Comparison of ENCODE assay signal across 16 mouse cellular contexts in the genomic region with DNA sequence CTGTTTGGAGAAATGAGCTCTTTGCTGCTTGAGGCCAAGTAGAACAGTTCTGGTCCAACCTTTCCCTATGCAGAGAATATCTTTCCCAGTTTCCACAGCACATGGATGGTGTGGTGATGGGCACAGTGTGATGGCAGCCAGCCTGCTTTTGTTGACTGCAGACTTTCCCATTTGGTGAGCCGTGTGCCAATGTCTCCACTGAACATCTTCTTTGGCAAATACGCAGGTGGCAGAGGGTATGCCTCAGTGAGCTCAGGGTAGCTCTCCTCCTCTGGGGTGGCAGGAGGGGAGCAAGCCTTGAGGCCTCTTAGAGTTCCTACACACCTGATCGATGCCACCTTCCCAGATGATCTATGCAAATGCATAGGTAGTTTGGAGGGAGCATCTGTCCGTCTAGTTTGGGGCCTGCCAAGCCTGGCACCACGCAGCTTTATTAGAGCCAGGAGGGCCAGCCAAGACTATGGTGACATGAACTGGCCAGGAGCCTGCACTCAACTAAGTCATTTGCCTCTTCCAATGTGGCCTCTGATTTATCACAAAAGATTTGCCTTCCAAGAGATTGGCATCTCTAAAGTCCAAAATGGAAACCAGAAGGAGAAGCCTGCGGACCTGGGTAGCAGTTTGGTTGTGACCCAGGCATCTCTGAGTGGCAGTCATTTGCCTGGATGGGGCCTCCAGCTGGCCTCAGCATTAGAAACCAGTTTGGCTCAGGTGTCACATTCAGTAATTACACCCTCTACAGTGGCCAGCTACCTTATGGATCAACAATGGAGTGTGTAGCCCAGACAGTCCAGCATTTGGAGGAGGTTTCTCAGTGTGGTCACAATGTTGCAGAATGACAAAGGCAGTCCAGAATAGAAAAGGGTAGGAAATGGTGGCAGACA.
A peak's percentile ranks its signal among the peaks of the same experiment; 100 is the strongest.
DNase-seq lines count a peak whose midpoint lies in the region; ATAC-seq lines count a peak whose summit lies in the region.
"Had no signal": no experiment of that assay in that cellular context is flagged by ENCODE, and none has a peak within 500 bp of the region (broad histone marks: within the 10 kb centered on the region; RNA-seq: fewer than 3 reads in every experiment).

No protein-coding gene starts in this region.

- H3K4me3 ChIP-seq in hindbrain, embryonic 16.5 days (ENCODE audit: low read length), result no peak overlapping the region
- H3K4me3 ChIP-seq in hindbrain, embryonic 11.5 days (ENCODE audit: low read depth, low read length), result no peak overlapping the region
- H3K4me3 ChIP-seq: embryonic facial prominence, embryonic 12.5 days; heart, embryonic 15.5 days; midbrain, embryonic 12.5 days; neural tube, embryonic 12.5 days had no signal

- no peaks in the 10 kb centered on the region; the same call in 1 of the 2 replicates for H3K4me1 ChIP-seq in hindbrain, embryonic 16.5 days (ENCODE audit: control insufficient read depth, insufficient read depth, low read depth, low read length)
- no peaks in the 10 kb centered on the region for H3K4me1 ChIP-seq in hindbrain, embryonic 11.5 days (replicated peaks; ENCODE audit: control insufficient read depth, insufficient read depth, low read length)
- H3K4me1 ChIP-seq: embryonic facial prominence, embryonic 12.5 days; heart, embryonic 15.5 days; midbrain, embryonic 12.5 days; neural tube, embryonic 12.5 days had no signal

- H3K9ac ChIP-seq in hindbrain, embryonic 16.5 days (ENCODE audit: low read depth, low read length), result no peak overlapping the region
- no peak overlapping the region for H3K9ac ChIP-seq in hindbrain, embryonic 11.5 days (ENCODE audit: low read depth, low read length)
- H3K9ac ChIP-seq: embryonic facial prominence, embryonic 12.5 days; heart, embryonic 15.5 days; midbrain, embryonic 12.5 days; neural tube, embryonic 12.5 days had no signal

- H3K4me2 ChIP-seq in hindbrain, embryonic 16.5 days (ENCODE audit: low read length), result no peak overlapping the region
- no peak overlapping the region for H3K4me2 ChIP-seq in hindbrain, embryonic 11.5 days (replicated peaks; ENCODE audit: low read depth, low read length)
- H3K4me2 ChIP-seq: embryonic facial prominence, embryonic 12.5 days; heart, embryonic 15.5 days; midbrain, embryonic 12.5 days; neural tube, embryonic 12.5 days had no signal

- H3K27ac ChIP-seq in hindbrain, embryonic 16.5 days (ENCODE audit: low read depth, low read length), result no peak overlapping the region
- no peak overlapping the region for H3K27ac ChIP-seq in hindbrain, embryonic 11.5 days (ENCODE audit: low read depth, low read length)
- H3K27ac ChIP-seq: embryonic facial prominence, embryonic 12.5 days; heart, embryonic 15.5 days; midbrain, embryonic 12.5 days; neural tube, embryonic 12.5 days had no signal

- WGBS in hindbrain, embryonic 16.5 days, result 79% methylated on average over 6 of the region's 6 CpGs
- WGBS in hindbrain, embryonic 11.5 days, result 95% methylated on average over 6 of the region's 6 CpGs

- no peaks in the 10 kb centered on the region for H3K9me3 ChIP-seq in hindbrain, embryonic 16.5 days (ENCODE audit: control insufficient read depth, low read length)
- no peaks in the 10 kb centered on the region for H3K9me3 ChIP-seq in hindbrain, embryonic 11.5 days (ENCODE audit: control insufficient read depth, low read length)
- H3K9me3 ChIP-seq: embryonic facial prominence, embryonic 12.5 days; heart, embryonic 15.5 days; midbrain, embryonic 12.5 days; neural tube, embryonic 12.5 days had no signal

- H3K36me3 ChIP-seq in hindbrain, embryonic 16.5 days (ENCODE audit: control insufficient read depth, insufficient read depth, low read length), result no peaks in the 10 kb centered on the region
- H3K36me3 ChIP-seq in hindbrain, embryonic 11.5 days (ENCODE audit: control insufficient read depth, insufficient read depth, low read length), result no peaks in the 10 kb centered on the region
- H3K36me3 ChIP-seq: embryonic facial prominence, embryonic 12.5 days; heart, embryonic 15.5 days; midbrain, embryonic 12.5 days; neural tube, embryonic 12.5 days had no signal

- peak; percentile 75 for ATAC-seq in hindbrain, embryonic 16.5 days
- no peak for ATAC-seq in hindbrain, embryonic 11.5 days (ENCODE audit: low FRiP score)
- ATAC-seq: inflammation-experienced regulatory T-cells, adult 6 months; Patski had no signal

- H3K27me3 ChIP-seq in hindbrain, embryonic 16.5 days (replicated peaks; ENCODE audit: control insufficient read depth, insufficient read depth, low read length), result no peaks in the 10 kb centered on the region
- H3K27me3 ChIP-seq in hindbrain, embryonic 11.5 days (ENCODE audit: control insufficient read depth, insufficient read depth, low read length), result no peaks in the 10 kb centered on the region
- H3K27me3 ChIP-seq: embryonic facial prominence, embryonic 12.5 days; heart, embryonic 15.5 days; midbrain, embryonic 12.5 days; neural tube, embryonic 12.5 days; Patski had no signal

- DNase-seq in adrenal gland, postnatal 10 days, result peak; percentile 58
- no peak for DNase-seq in adrenal gland, adult 8-10 months
- DNase-seq in hindbrain, embryonic 11.5 days (ENCODE audit: low spot score), result no peak
- DNase-seq in adrenal gland, postnatal 25 days, result peak; percentile 22
- DNase-seq in cerebellum, adult 9-10 months, result peak; percentile 87
- DNase-seq in kidney, postnatal 14 days, result no peak
- DNase-seq in heart, adult 18-20 months, result no peak
- DNase-seq: lung, postnatal 36 days; thymus, postnatal 36 days had no signal

Comparison
In these comparisons a context has a peak if more than half of its experiments do, and no peak if none do; other contexts are left out.
1. DNase-seq: peak in adrenal gland, postnatal 10 days (single experiment), adrenal gland, postnatal 25 days (single experiment) and cerebellum, adult 9-10 months (single experiment); none in adrenal gland, adult 8-10 months (single experiment), hindbrain, embryonic 11.5 days (single experiment), kidney, postnatal 14 days (single experiment) and heart, adult 18-20 months (0 of 2).